Mouse (Mus musculus): ENCODE measurements around the gene Tmem30c.

- TF ChIP-seq POLR2A (IDR thresholded peaks at IDR 0.05; ENCODE audit: borderline replicate concordance, insufficient read depth, low read length): no peak
- no peak for TF ChIP-seq CTCF (IDR thresholded peaks at IDR 0.05; ENCODE audit: borderline replicate concordance, insufficient read depth, low read depth, low read length)
These were observed 24.5 kb upstream of the Tmem30c start for GRCm38 (mm10) chr16:57317127-57317526.

Data from cerebellum, adult 2 months (tissue).